ENCODE assay signal across 1 mouse cellular context in genomic region chr4:117210147-117211074, GRCm38 (mm10).
TF ChIP-seq lines count a peak whose summit lies in the region.

No protein-coding gene starts in this region.

TF ChIP-seq in CH12.LX, 34 proteins besides CTCF, POLR2A, EP300 and RAD21 (continued from another document):
- TF ChIP-seq UBTF (IDR thresholded peaks at IDR 0.05; ENCODE audit: low read depth, low read length) (no peak), MXI1 (IDR thresholded peaks at IDR 0.05; ENCODE audit: low read depth, low read length) (no peak), MEF2A (IDR thresholded peaks at IDR 0.05; ENCODE audit: borderline replicate concordance, low read depth, low read length) (0 out of 2 replicates have a peak, but pooled peaks have one; percentile 7), ZMIZ1 (IDR thresholded peaks at IDR 0.05; ENCODE audit: low read depth, low read length) (peak; percentile 100), ELF1 (IDR thresholded peaks at IDR 0.05; ENCODE audit: low read depth, low read length) (no peak), TBP (conservative IDR thresholded peaks at IDR 0.05; ENCODE audit: low read depth, low read length) (peak; percentile 99), CHD2 (IDR thresholded peaks at IDR 0.05; ENCODE audit: low read length) (peak; percentile 52), USF1 (IDR thresholded peaks at IDR 0.05; ENCODE audit: low read depth, low read length) (no peak), GABPA (IDR thresholded peaks at IDR 0.05; ENCODE audit: insufficient replicate concordance, low read depth, low read length) (no peak), IRF4 (IDR thresholded peaks at IDR 0.05; ENCODE audit: low read depth, low read length) (peak; percentile 44), CHD1 (IDR thresholded peaks at IDR 0.05; ENCODE audit: low read depth, low read length) (no peak), MAFK (IDR thresholded peaks at IDR 0.05; ENCODE audit: insufficient replicate concordance, low read length) (0 out of 2 replicates have a peak, but pooled peaks have one; percentile 60), BHLHE40 (IDR thresholded peaks at IDR 0.05; ENCODE audit: low read depth, low read length) (no peak), JUN (IDR thresholded peaks at IDR 0.05; ENCODE audit: insufficient read depth, low read depth, low read length) (no peak), SMC3 (IDR thresholded peaks at IDR 0.05; ENCODE audit: low read depth, low read length) (peak; percentile 19; the same call in 1 of the 2 replicates), PAX5 (IDR thresholded peaks at IDR 0.05; ENCODE audit: low read length) (no peak), MYC (IDR thresholded peaks at IDR 0.05; ENCODE audit: low read depth, low read length) (peak; percentile 59; the same call in 1 of the 2 replicates), POLR2AphosphoS2 (IDR thresholded peaks at IDR 0.05; ENCODE audit: low read depth, low read length) (peak; percentile 99), MAX (IDR thresholded peaks at IDR 0.05; ENCODE audit: low read length) (no peak), E2F4 (IDR thresholded peaks at IDR 0.05; ENCODE audit: insufficient replicate concordance, low read depth, low read length) (0 out of 2 replicates have a peak, but pooled peaks have one; percentile 29), HCFC1 (IDR thresholded peaks at IDR 0.05; ENCODE audit: low read depth, low read length) (peak; percentile 72), NRF1 (IDR thresholded peaks at IDR 0.05; ENCODE audit: low read depth, low read length) (no peak), USF2 (conservative IDR thresholded peaks at IDR 0.05; ENCODE audit: low read depth, low read length) (no peak; the same call in 1 of the 2 replicates), ZKSCAN1 (IDR thresholded peaks at IDR 0.05; ENCODE audit: borderline replicate concordance, low read depth, low read length) (no peak), ETS1 (conservative IDR thresholded peaks at IDR 0.05; ENCODE audit: low read depth, low read length) (peak; percentile 87), ZC3H11A (IDR thresholded peaks at IDR 0.05; ENCODE audit: low read depth, low read length) (no peak)
